Mouse (Mus musculus) neural tube, embryonic 12.5 days (tissue): ENCODE data around the gene Baiap2l2. TPM values are rescaled to one million over a fixed set of nuclear protein-coding genes. Genes with fewer than 3 reads are reported as not detected.
"Not testable (repeated sequence)": the region's sequence is repeated elsewhere in the genome, so short reads cannot be mapped to it uniquely, and the experiment has no call there.

Experiments used
- ATAC-seq: fragments of 200-750 bp; cut with Nextera tagmentation; 2 replicates; pipeline ENCODE4 v1.8.0; 2017; ENCODE audit warnings: low read depth, mild to moderate bottlenecking, moderate TSS enrichment, moderate library complexity; ENCODE audit not compliant: low FRiP score
- H3K27ac ChIP-seq: fragments of 300-500 bp; sonication (generic); 2 replicates; pipeline ENCODE4 v1.5.1; 2016
- H3K27me3 ChIP-seq: fragments of 300-500 bp; sonication (generic); replicated peaks from 2 replicates; pipeline ENCODE4 v1.6.1; 2016; ENCODE audit warnings: mild to moderate bottlenecking
- H3K36me3 ChIP-seq: fragments of 300-500 bp; sonication (generic); 2 replicates; pipeline ENCODE4 v1.6.1; 2016; ENCODE audit warnings: mild to moderate bottlenecking
- H3K4me1 ChIP-seq: fragments of 300-500 bp; sonication (generic); 2 replicates; pipeline ENCODE4 v1.6.1; 2016
- H3K4me2 ChIP-seq: fragments of 300-500 bp; sonication (generic); replicated peaks from 2 replicates; pipeline ENCODE4 v1.6.1; 2016; ENCODE audit warnings: mild to moderate bottlenecking
- H3K4me3 ChIP-seq: fragments of 300-500 bp; sonication (generic); 2 replicates; pipeline ENCODE4 v1.5.1; 2016
- H3K9ac ChIP-seq: fragments of 300-500 bp; sonication (generic); 2 replicates; pipeline ENCODE4 v1.6.1; 2016; ENCODE audit warnings: mild to moderate bottlenecking
- H3K9me3 ChIP-seq: fragments of 300-500 bp; sonication (generic); 2 replicates; pipeline ENCODE4 v1.6.1; 2016; ENCODE audit warnings: mild to moderate bottlenecking
- WGBS: fragments of 180-500 bp; shearing (Covaris S2); methylation state at CpG from one replicate; pipeline ENCODE4 v1.1.7; 2016; 5-methylcytosine and 5-hydroxymethylcytosine counted together
- polyA plus RNA-seq: library from polyadenylated mRNA; unstranded; fragments of >200 nt; fragmentation: Nextera tagmentation; extraction: Ambion mirVana; gene quantifications from 2 replicates; pipeline ENCODE4 v1.2.1, GENCODE M21; 2016

The Baiap2l2 gene
- polyA plus RNA-seq, 1 experiment from 2014 or later, result 2.6 TPM

DNA sequence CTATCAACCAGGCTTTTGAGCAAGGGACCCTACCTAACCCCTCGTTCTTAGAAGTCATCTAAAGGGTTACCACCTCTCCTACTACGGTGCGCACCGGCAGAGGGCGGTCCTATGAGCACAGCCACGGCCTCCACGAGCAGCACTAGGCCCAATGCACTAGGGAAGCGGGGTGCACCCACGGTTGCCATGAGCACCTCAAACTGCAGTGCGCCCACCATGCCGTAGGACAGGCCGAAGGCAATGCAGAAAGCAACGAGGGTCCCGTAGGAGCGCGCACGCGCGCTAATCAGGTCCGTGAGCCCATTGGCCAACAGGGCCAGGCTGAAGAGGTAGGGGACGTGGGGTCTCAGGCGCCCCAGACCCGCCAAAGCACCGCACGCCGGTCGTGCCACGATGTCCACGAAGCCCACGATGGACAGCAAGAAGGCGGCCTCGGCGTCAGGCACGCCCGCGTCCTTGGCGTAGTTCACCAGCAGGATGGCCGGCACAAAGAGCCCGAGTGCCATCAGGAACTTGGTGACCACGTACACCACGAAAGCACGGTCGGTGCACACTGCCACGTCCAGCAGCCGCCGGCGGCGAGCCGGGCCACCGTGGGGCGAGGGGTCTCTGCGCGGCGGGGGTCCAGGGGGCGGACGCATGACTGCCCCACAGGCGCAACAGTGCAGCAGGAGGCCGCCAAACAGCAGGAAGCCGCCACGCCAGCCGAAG, 33.4 kb downstream of the Baiap2l2 start:
- 0 out of 2 replicates have a peak, but pooled peaks have one; percentile 59 for ATAC-seq
- peaks cover 51% of the 10 kb centered on the region for H3K27me3 ChIP-seq
- no peak overlapping the region for H3K27ac ChIP-seq
- peaks cover 29% of the 10 kb centered on the region for H3K36me3 ChIP-seq
- no peaks in the 10 kb centered on the region for H3K9me3 ChIP-seq
- peak overlapping the region; percentile 33 for H3K4me3 ChIP-seq
- peaks cover 12% of the 10 kb centered on the region for H3K4me1 ChIP-seq
- H3K4me2 ChIP-seq, result peak overlapping the region; percentile 70
- H3K9ac ChIP-seq, result peak overlapping the region; percentile 49
- WGBS, result 3% methylated on average over 61 of the region's 61 CpGs

- no peak for ATAC-seq
- H3K27me3 ChIP-seq, result peaks cover 51% of the 10 kb centered on the region
- H3K4me3 ChIP-seq, result no peak overlapping the region
- no peak overlapping the region for H3K9ac ChIP-seq
- no peaks in the 10 kb centered on the region for H3K9me3 ChIP-seq
- H3K36me3 ChIP-seq, result peaks cover 37% of the 10 kb centered on the region
- no peak overlapping the region for H3K27ac ChIP-seq
- H3K4me1 ChIP-seq, result peaks cover 12% of the 10 kb centered on the region
- no peak overlapping the region for H3K4me2 ChIP-seq
- 53% methylated on average over 7 of the region's 7 CpGs for WGBS
Measured at GRCm38 (mm10) chr15:79251168-79251567, 34.2 kb downstream of the Baiap2l2 start.

- Histone ChIP-seq H3K36me3 (peaks cover 46% of the 10 kb centered on the region), H3K4me3 (no peak overlapping the region), H3K27ac (no peak overlapping the region), H3K9ac (no peak overlapping the region), H3K4me2 (no peak overlapping the region), H3K27me3 (peaks cover 48% of the 10 kb centered on the region), H3K9me3 (no peaks in the 10 kb centered on the region), H3K4me1 (peaks cover 12% of the 10 kb centered on the region)
- 90% methylated on average over 2 of the region's 2 CpGs for WGBS
- no peak for ATAC-seq
Measured at GRCm38 (mm10) chr15:79250236-79250635, 35.1 kb downstream of the Baiap2l2 start.

- Histone ChIP-seq H3K36me3 (peaks cover 72% of the 10 kb centered on the region), H3K27me3 (no peaks in the 10 kb centered on the region), H3K9me3 (no peaks in the 10 kb centered on the region), H3K4me3 (no peak overlapping the region), H3K4me1 (0 out of 2 replicates have a peak, but pooled peaks cover 6% of the 10 kb centered on the region), H3K27ac (no peak overlapping the region), H3K9ac (no peak overlapping the region), H3K4me2 (no peak overlapping the region)
- 86% methylated on average over 3 of the region's 3 CpGs for WGBS
- ATAC-seq, result no peak
Measured at GRCm38 (mm10) chr15:79245321-79245720, 40.0 kb downstream of the Baiap2l2 start.

GRCm38 (mm10) chr15:79244071-79244893, 41.1 kb downstream of the Baiap2l2 start:
- H3K9me3 ChIP-seq, result no peaks in the 10 kb centered on the region
- peaks cover 77% of the 10 kb centered on the region for H3K36me3 ChIP-seq
- no peak overlapping the region for H3K4me3 ChIP-seq
- 77% methylated on average over 7 of the region's 7 CpGs for whole genome bisulfite sequencing
- H3K4me2 ChIP-seq, result no peak overlapping the region
- no peak overlapping the region for H3K9ac ChIP-seq
- H3K27me3 ChIP-seq, result no peaks in the 10 kb centered on the region
- ATAC-seq, result no peak
- no peak overlapping the region for H3K27ac ChIP-seq
- H3K4me1 ChIP-seq, result 0 out of 2 replicates have a peak, but pooled peaks cover 6% of the 10 kb centered on the region

DNA sequence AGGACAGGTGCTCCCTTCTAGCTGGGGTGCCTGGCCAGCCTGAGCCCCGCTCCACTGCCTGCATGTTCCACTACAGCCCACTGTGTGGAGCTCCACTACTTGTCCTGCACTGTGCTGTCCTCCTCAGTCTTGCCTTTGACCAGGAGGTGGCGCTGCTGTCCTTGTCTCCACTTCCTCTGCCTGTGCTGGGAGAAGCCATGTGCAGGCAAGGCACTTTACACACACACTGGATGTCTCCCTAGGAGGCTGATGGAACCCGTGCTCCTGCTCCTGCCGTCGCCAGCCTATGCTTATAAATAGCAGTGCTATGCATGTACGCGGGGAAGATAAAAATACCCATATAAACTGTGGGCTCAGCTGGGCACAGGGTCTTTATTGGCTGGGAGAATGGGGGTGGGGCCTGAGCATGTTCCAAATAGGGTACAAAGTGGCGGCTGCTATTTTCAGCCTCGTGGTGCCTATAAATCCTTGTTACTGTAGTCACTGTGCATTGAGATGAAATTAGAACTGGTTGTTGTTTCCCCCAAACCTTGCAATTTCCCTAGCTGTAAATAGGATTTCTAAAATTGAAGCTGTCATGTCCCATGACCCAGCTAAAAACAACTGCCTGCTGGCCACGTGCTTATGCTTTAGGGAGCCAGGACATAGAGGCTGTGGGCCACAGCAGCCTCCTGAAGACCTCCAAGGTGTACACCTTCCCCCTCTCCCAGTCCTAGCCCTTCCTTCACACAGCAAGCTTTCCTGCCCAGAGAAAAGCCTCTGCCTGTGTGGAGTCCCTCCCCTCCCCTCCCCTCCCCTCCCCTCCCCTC, 41.9 kb downstream of the Baiap2l2 start:
- 0 out of 2 replicates have a peak overlapping the region, but pooled peaks have one; percentile 21 for H3K9ac ChIP-seq
- WGBS, result 18% methylated on average over 10 of the region's 10 CpGs
- peaks cover 77% of the 10 kb centered on the region for H3K36me3 ChIP-seq

DNA sequence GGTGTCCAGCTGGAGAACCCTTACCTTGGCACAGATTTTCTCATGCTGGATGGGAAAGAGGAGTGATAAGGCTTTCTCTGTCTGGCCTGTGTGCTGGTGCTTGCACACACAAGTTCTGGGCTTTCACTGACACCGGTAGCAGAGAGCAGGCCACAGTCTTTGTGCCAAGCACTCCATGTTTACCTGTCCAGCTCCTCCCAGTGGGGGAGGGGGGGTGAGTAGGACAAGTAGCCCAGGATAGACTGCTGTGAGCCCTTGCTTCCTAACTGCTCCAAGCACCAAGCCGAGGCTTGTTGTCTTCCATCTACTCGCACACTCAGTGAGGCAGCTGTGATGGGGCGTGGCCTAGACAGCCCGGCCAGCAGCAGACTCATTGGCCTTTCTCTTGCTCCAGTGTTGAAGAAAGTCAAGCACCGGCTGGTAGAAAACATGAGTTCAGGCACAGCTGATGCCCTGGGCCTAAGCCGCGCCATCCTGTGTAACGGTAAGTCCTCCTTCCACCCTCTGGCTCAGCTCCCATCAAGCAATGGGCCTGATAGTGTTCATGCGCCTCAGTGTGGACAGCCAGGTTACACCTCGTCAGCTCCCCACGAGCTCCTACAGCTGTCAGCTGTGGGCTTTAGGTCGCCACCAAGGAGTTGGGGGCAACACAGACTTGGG, 42.6 kb downstream of the Baiap2l2 start:
- Histone ChIP-seq H3K27me3 (no peaks in the 10 kb centered on the region), H3K27ac (no peak overlapping the region), H3K36me3 (peaks cover 77% of the 10 kb centered on the region), H3K4me2 (0 out of 2 replicates have a peak overlapping the region, but pooled peaks have one; percentile 16), H3K9ac (no peak overlapping the region), H3K4me3 (no peak overlapping the region), H3K4me1 (0 out of 2 replicates have a peak, but pooled peaks cover 6% of the 10 kb centered on the region), H3K9me3 (no peaks in the 10 kb centered on the region)
- peak; percentile 54 for ATAC-seq
- 75% methylated on average over 13 of the region's 13 CpGs for WGBS

More for the DNA sequence above, 41.9 kb downstream of the Baiap2l2 start:
- Histone ChIP-seq H3K27ac (no peak overlapping the region), H3K4me1 (0 out of 2 replicates have a peak, but pooled peaks cover 6% of the 10 kb centered on the region), H3K27me3 (no peaks in the 10 kb centered on the region), H3K4me2 (peak overlapping the region; percentile 16), H3K9me3 (no peaks in the 10 kb centered on the region), H3K4me3 (no peak overlapping the region)
- peak; percentile 95 for ATAC-seq

- no peaks in the 10 kb centered on the region for H3K4me1 ChIP-seq
- no peak overlapping the region for H3K27ac ChIP-seq
- no peak overlapping the region for H3K9ac ChIP-seq
- ATAC-seq, result no peak
- H3K36me3 ChIP-seq, result peaks cover 78% of the 10 kb centered on the region
- H3K9me3 ChIP-seq, result no peaks in the 10 kb centered on the region
- H3K27me3 ChIP-seq, result no peaks in the 10 kb centered on the region
- no peak overlapping the region for H3K4me2 ChIP-seq
- H3K4me3 ChIP-seq, result no peak overlapping the region
- 81% methylated on average over 6 of the region's 6 CpGs for WGBS
Measured at GRCm38 (mm10) chr15:79238036-79238435, 47.3 kb downstream of the Baiap2l2 start.

DNA sequence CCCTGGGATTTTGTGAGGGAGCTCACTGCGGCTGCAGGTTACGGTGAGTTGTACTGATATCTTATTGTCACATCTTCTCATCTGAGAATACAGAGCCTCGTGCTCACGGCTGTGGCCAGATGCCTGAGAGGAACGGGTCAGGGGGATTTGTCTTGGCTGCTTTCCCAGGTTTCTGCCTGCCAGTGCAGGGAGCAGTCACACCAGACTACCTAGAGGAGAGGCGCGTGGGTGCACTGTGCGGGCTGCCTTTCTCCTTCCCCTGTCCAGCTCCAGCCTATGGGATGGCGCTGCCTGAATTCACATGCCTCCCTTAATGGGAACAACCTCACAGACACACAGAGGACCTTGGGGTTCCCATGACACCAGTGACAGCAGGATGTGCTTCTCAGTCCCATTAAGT, 50.1 kb downstream of the Baiap2l2 start:
- H3K4me2 ChIP-seq, result no peak overlapping the region
- H3K36me3 ChIP-seq, result peaks cover 75% of the 10 kb centered on the region
- H3K27ac ChIP-seq, result no peak overlapping the region
- H3K4me3 ChIP-seq, result no peak overlapping the region
- H3K9ac ChIP-seq, result no peak overlapping the region
- no peaks in the 10 kb centered on the region for H3K27me3 ChIP-seq
- 89% methylated on average over 9 of the region's 9 CpGs for WGBS
- no peak for ATAC-seq
- H3K9me3 ChIP-seq, result no peaks in the 10 kb centered on the region
- peaks cover under 1% of the 10 kb centered on the region; the same call in 1 of the 2 replicates for H3K4me1 ChIP-seq

GRCm38 (mm10) chr15:79229058-79229821, 56.1 kb downstream of the Baiap2l2 start, which contains the start of the genes Pick1 and Gm49486:
Gene Pick1 (plus strand): TSS chr15:79229173.
Gene Gm49486 (plus strand): TSS chr15:79229391.
- Histone ChIP-seq H3K27ac (peak within 1 kb of the TSS; percentile 95), H3K36me3 (peaks cover 18% of the 10 kb centered on the region; the same call in 1 of the 2 replicates), H3K27me3 (no peaks in the 10 kb centered on the region), H3K4me1 (peaks cover 21% of the 10 kb centered on the region), H3K9ac (peak within 1 kb of the TSS; percentile 90), H3K4me2 (peak within 1 kb of the TSS; percentile 98), H3K4me3 (peak within 1 kb of the TSS; percentile 84), H3K9me3 (no peaks in the 10 kb centered on the region)
- WGBS, result 1% methylated on average over 51 of the region's 51 CpGs
- ATAC-seq, result peak; percentile 88

GRCm38 (mm10) chr15:79225780-79226179, 59.6 kb downstream of the Baiap2l2 start:
- not testable (repeated sequence) for H3K4me2 ChIP-seq, H3K27me3 ChIP-seq, ATAC-seq, H3K36me3 ChIP-seq, H3K27ac ChIP-seq, H3K4me3 ChIP-seq, H3K9ac ChIP-seq, H3K9me3 ChIP-seq
- H3K4me1 ChIP-seq, result peaks cover 34% of the 10 kb centered on the region
- 71% methylated on average over 2 of the region's 2 CpGs for WGBS
